Mouse (Mus musculus): ENCODE data around the gene Tcap. TPM values are rescaled to one million over a fixed set of nuclear protein-coding genes. Genes with fewer than 3 reads are reported as not detected.
"Not testable (repeated sequence)": the region's sequence is repeated elsewhere in the genome, so short reads cannot be mapped to it uniquely, and the experiment has no call there.

The Tcap gene
- polyA plus RNA-seq, 1 experiment from 2014 or later = 7.5 TPM

DNA sequence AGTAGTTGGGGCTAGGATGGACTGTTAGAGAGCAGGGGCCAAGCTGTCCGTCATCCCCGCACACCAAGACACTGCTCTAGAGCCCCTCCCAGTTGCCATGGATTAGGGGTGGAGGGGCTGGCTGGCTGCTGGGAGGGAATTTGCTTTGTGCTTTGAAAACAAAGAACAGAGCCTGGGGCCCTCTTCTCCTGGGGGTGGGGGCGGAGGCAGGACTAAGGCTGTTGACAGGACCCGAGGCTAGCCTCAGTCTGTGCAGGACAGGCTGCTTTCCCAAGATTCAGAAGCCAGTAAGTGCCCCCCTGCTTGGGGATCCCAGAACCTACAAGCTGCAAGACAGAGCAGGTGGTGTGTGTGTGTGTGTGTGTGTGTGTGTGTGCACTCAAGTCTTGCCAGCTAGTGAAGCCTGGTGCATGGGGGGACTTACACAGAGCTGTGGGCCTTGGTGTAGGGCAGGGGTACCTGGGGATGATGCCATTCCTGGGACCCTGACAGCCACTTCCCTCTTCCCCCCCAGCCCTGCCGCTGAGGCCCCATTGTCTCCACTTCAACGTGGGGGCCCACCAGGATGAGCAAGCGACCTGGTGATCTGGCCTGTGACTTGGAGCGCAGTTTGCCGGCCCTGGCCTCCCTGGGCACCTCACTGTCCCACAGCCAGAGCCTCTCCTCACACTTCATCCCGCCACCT is 11.9 kb upstream of the Tcap start:
- Histone ChIP-seq H3K27ac (no peak overlapping the region), H3K4me2 (no peak overlapping the region), H3K9ac (no peak overlapping the region), H3K36me3 (peaks cover 28% of the 10 kb centered on the region), H3K9me3 (no peaks in the 10 kb centered on the region), H3K27me3 (no peaks in the 10 kb centered on the region), H3K4me1 (0 out of 2 replicates have a peak, but pooled peaks cover 3% of the 10 kb centered on the region), H3K4me3 (no peak overlapping the region)
- peak; percentile 13; the same call in 1 of the 2 replicates for ATAC-seq (ENCODE audit: borderline replicate concordance, extremely low read depth, low FRiP score, low TSS enrichment)
- 56% methylated on average over 10 of the region's 10 CpGs for WGBS

GRCm38 (mm10) chr11:98372406-98372805 is 11.2 kb upstream of the Tcap start:
- no peaks in the 10 kb centered on the region for H3K9me3 ChIP-seq
- ATAC-seq (ENCODE audit: borderline replicate concordance, extremely low read depth, low FRiP score, low TSS enrichment) = no peak
- H3K4me2 ChIP-seq = no peak overlapping the region
- 2% methylated on average over 2 of the region's 2 CpGs for WGBS
- peaks cover 34% of the 10 kb centered on the region for H3K36me3 ChIP-seq
- 0 out of 2 replicates have a peak, but pooled peaks cover 3% of the 10 kb centered on the region for H3K4me1 ChIP-seq
- H3K27ac ChIP-seq = no peak overlapping the region
- no peaks in the 10 kb centered on the region for H3K27me3 ChIP-seq
- H3K4me3 ChIP-seq = no peak overlapping the region
- no peak overlapping the region for H3K9ac ChIP-seq

DNA sequence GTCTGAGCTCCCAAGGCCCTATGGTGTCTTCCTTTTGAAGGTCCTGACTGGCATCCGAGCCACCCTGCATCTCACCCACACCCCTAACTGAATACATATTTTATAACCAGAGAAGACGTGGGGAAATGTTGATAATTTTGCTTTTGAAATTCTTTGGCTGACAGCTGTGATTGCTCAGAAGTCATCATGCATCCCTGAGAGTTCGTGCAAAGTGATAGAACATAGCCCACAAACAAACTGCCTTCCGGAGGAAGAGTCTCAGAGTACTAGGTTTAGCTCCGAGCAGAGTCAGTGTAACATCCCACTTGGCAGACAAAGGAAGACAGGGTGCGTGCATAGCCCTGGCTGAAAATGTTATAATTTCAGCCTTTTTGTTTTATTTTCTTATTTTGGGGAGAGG is 10.4 kb upstream of the Tcap start:
- 68% methylated on average over 6 of the region's 6 CpGs for WGBS
- Histone ChIP-seq H3K27me3 (no peaks in the 10 kb centered on the region), H3K4me2 (no peak overlapping the region), H3K36me3 (peaks cover 41% of the 10 kb centered on the region), H3K4me1 (0 out of 2 replicates have a peak, but pooled peaks cover 3% of the 10 kb centered on the region), H3K27ac (no peak overlapping the region), H3K9me3 (no peaks in the 10 kb centered on the region), H3K9ac (no peak overlapping the region), H3K4me3 (no peak overlapping the region)
- no peak for ATAC-seq (ENCODE audit: borderline replicate concordance, extremely low read depth, low FRiP score, low TSS enrichment)

DNA sequence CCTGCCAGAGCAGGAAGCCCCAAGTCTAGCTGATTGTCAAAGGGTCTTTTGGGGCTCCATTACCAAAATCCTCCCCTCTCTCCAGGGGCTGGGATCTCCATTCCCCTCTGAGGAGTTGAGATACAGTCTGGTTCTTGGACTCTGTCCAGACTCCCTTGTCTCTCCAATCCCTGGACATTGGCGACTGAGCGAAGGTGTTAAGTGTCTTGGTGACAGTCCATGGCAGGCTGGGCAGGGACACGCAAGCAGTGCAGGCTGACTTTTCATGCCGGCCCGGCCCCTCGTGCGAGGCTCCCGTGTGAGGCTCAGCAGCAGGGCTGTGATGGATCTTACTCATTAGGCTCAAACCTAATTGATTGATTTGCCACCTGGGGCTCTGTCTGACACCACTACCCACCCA is 9.3 kb upstream of the Tcap start:
- peaks cover 51% of the 10 kb centered on the region for H3K36me3 ChIP-seq
- no peaks in the 10 kb centered on the region for H3K9me3 ChIP-seq
- H3K4me2 ChIP-seq = no peak overlapping the region
- no peak overlapping the region for H3K4me3 ChIP-seq
- H3K27me3 ChIP-seq = no peaks in the 10 kb centered on the region
- no peak overlapping the region for H3K27ac ChIP-seq
- 64% methylated on average over 8 of the region's 8 CpGs for WGBS
- 0 out of 2 replicates have a peak, but pooled peaks cover 3% of the 10 kb centered on the region for H3K4me1 ChIP-seq
- H3K9ac ChIP-seq = no peak overlapping the region
- no peak for ATAC-seq (ENCODE audit: borderline replicate concordance, extremely low read depth, low FRiP score, low TSS enrichment)

DNA sequence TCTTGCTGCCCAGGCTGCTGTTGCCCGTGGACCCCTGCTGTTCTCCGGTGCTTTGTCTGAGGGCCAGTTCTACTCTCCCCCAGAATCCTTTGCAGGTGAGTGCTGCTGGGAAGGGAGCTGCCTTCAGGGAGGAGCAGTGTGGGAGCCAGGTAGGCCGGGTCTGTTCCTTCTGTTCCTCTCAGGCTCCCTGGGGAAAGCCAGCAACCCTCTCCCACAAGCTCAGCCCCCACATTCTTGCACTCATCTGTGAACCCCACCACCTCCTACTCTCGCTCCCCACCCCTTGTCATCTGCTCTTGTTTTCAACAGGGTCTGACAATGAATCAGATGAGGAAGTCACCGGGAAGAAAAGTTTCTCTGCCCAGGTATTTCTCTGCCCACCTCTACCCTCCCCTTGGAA is 6.9 kb upstream of the Tcap start:
- ATAC-seq (ENCODE audit: borderline replicate concordance, extremely low read depth, low FRiP score, low TSS enrichment) = no peak
- 76% methylated on average over 5 of the region's 5 CpGs for WGBS
- H3K27ac ChIP-seq = no peak overlapping the region

DNA sequence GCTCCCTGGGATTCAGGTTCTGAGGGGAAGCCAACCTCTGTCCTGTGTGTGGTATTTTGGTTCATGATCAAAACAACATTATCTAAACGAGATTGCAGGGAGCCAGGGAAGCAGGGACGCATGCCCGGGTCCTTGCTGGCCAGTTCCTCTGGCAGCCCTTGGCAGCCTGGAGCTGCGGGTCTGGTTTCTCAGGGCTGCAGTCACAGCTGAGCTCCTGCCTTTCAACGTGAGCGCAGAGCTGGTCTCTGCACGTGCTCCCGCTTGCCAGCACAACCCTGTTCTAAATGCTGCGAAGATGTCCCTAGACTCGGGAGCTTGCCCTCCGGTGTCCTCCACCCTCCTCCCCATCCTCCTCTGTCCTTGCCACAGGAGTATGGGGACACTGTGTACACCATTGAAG is 5.8 kb upstream of the Tcap start:
- Histone ChIP-seq H3K36me3 (peaks cover 59% of the 10 kb centered on the region), H3K4me2 (no peak overlapping the region), H3K27ac (no peak overlapping the region), H3K9ac (no peak overlapping the region), H3K4me1 (peaks cover 8% of the 10 kb centered on the region), H3K27me3 (no peaks in the 10 kb centered on the region), H3K9me3 (no peaks in the 10 kb centered on the region), H3K4me3 (no peak overlapping the region)
- 78% methylated on average over 11 of the region's 11 CpGs for WGBS
- ATAC-seq (ENCODE audit: borderline replicate concordance, extremely low read depth, low FRiP score, low TSS enrichment) = no peak

More for the DNA sequence above, 6.9 kb upstream of the Tcap start:
- peaks cover 10% of the 10 kb centered on the region for H3K4me1 ChIP-seq
- H3K4me2 ChIP-seq = no peak overlapping the region
- peaks cover 61% of the 10 kb centered on the region for H3K36me3 ChIP-seq
- H3K9me3 ChIP-seq = no peaks in the 10 kb centered on the region
- H3K9ac ChIP-seq = no peak overlapping the region
- H3K27me3 ChIP-seq = no peaks in the 10 kb centered on the region
- H3K4me3 ChIP-seq = no peak overlapping the region

DNA sequence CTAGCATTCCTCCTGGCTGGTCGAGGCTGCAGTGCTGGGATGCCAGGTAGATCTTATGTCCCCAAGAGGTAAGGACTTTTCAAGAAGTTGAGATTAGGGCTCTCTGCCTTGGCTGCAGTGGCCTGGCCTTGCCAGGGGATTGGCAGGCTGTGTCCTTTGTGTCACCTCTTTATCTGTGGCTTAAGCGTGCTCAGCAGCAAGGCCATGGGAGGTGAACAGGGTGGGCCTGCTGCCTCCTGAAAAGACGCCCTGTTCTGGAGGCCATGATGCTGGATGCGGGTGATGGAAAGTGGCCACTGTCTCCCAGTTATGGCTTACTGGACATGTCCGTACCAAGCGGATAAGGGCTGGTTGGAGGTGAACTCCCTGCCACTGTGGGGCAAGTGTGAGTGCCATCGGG is 4.2 kb upstream of the Tcap start:
- Histone ChIP-seq H3K36me3 (peaks cover 56% of the 10 kb centered on the region), H3K4me1 (peaks cover 7% of the 10 kb centered on the region), H3K9me3 (no peaks in the 10 kb centered on the region), H3K27ac (no peak overlapping the region), H3K9ac (no peak overlapping the region), H3K4me2 (no peak overlapping the region), H3K27me3 (0 out of 2 replicates have a peak, but pooled peaks cover 2% of the 10 kb centered on the region), H3K4me3 (no peak overlapping the region)
- ATAC-seq (ENCODE audit: borderline replicate concordance, extremely low read depth, low FRiP score, low TSS enrichment) = no peak
- 82% methylated on average over 7 of the region's 7 CpGs for WGBS

- Histone ChIP-seq H3K36me3 (peaks cover 49% of the 10 kb centered on the region), H3K27ac (no peak overlapping the region)
- 64% methylated on average over 6 of the region's 6 CpGs for WGBS
These were observed 3.5 kb upstream of the Tcap start for GRCm38 (mm10) chr11:98380106-98380505.

DNA sequence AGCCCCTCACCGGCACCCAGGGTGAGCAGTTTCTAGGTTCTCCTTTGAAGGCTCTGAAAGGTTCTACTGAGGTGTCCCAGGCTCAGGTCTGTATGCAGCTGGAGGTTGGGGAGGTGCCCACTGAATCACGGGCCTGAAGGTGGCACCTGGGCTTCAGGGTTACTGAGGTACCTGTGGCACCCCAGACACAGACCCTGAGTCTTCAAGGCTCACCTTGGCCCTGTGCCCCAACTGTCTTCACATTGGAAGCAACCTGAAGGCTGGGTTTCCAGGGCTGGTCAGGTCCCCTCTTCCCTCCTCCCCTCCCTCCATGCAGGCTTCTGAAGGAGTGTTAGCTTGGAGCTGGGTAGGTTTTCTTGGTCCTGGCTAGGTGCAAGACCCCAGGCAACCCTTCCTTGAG is 2.0 kb upstream of the Tcap start:
- Histone ChIP-seq H3K27ac (no peak overlapping the region), H3K4me3 (no peak overlapping the region)
- WGBS = 89% methylated on average over 2 of the region's 2 CpGs

More at GRCm38 (mm10) chr11:98380106-98380505, 3.5 kb upstream of the Tcap start:
- Histone ChIP-seq H3K9me3 (no peaks in the 10 kb centered on the region), H3K4me2 (no peak overlapping the region), H3K27me3 (peaks cover 9% of the 10 kb centered on the region), H3K4me1 (peaks cover 7% of the 10 kb centered on the region), H3K4me3 (no peak overlapping the region), H3K9ac (no peak overlapping the region)
- no peak for ATAC-seq (ENCODE audit: borderline replicate concordance, extremely low read depth, low FRiP score, low TSS enrichment)

DNA sequence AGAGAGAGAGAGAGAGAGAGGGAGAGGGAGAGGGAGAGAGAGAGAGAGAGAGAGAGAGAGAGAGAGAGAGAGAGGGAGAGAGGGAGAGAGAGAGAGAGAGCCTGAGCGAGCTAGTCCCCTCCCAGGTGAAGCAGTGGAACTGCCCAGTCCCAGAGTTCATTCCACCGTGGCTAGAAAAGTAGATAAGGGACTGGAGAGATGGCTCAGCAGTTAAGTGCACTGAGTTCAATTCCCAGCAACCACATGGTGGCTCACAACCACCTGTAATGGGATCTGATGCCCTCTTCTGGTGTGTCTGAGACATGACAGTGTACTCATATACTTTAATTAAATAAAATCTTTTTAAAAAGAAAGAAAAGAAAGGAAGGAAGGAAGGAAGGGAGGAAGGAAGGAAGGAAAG is 1.2 kb upstream of the Tcap start:
- not testable (repeated sequence) for H3K4me2 ChIP-seq; ATAC-seq (ENCODE audit: borderline replicate concordance, extremely low read depth, low FRiP score, low TSS enrichment); H3K9me3 ChIP-seq; H3K4me3 ChIP-seq; H3K9ac ChIP-seq; H3K27ac ChIP-seq
- peaks cover 32% of the 10 kb centered on the region for H3K27me3 ChIP-seq
- H3K4me1 ChIP-seq = peaks cover 17% of the 10 kb centered on the region
- H3K36me3 ChIP-seq = peaks cover 27% of the 10 kb centered on the region
- WGBS = 15% methylated on average over 2 of the region's 2 CpGs

More for the DNA sequence above, 2.0 kb upstream of the Tcap start:
- H3K9me3 ChIP-seq = no peaks in the 10 kb centered on the region
- H3K9ac ChIP-seq = no peak overlapping the region
- peaks cover 24% of the 10 kb centered on the region for H3K27me3 ChIP-seq
- no peak for ATAC-seq (ENCODE audit: borderline replicate concordance, extremely low read depth, low FRiP score, low TSS enrichment)
- peaks cover 11% of the 10 kb centered on the region for H3K4me1 ChIP-seq
- H3K4me2 ChIP-seq = no peak overlapping the region
- peaks cover 34% of the 10 kb centered on the region for H3K36me3 ChIP-seq

GRCm38 (mm10) chr11:98384216-98384615 is 605 bp downstream of the Tcap start:
- Histone ChIP-seq H3K9ac (no peak overlapping the region), H3K4me3 (no peak overlapping the region), H3K27me3 (peaks cover 50% of the 10 kb centered on the region)

DNA sequence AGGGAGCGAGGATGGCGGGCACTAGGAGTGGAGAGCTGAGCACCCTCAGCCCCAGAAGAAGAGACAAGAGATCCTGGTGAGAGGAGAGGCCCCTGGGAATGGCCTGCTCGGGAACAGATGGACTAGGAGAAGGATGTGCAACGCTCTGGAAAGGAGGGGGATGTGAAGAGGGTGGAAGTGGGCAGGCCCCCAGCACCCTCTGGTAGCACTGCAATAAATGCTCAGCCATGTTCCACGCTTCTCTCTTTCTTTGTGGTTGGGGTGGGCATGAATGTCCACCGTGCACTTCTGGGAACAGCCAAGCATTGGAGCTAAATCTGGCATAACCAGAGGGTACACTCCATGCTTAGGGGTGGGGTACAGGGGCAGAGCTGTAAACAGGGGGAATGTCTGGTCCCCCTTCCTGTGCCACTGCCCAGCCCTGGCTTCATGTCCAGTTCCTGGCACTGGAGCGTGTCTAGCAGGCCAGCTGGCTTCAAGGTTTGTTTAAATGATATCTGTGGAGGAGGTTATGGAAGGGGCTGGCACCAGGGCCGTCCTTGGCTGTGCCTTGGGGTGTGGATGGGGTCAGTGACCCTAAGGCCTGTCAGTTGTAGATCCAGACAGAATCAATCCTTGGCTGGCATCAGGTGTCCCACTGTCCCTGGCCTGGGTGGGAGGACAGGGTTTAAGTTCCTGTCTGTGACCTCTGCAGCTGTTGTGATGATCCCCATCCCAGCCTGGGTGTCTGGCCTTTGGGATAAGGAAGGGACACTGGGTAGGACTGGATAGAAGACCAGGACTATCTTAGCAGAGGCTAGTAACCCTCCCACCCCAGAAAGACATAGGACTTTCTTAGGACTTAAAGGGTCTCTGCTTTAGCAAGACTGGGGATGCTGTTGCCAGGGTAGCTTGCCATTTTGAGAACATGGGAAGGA is 1.4 kb downstream of the Tcap start:
- no peak for ATAC-seq (ENCODE audit: borderline replicate concordance, extremely low read depth, low FRiP score, low TSS enrichment)
- Histone ChIP-seq H3K9me3 (no peaks in the 10 kb centered on the region), H3K9ac (no peak overlapping the region), H3K4me2 (no peak overlapping the region), H3K36me3 (peaks cover 8% of the 10 kb centered on the region; the same call in 1 of the 2 replicates), H3K27me3 (peaks cover 50% of the 10 kb centered on the region), H3K4me3 (no peak overlapping the region), H3K27ac (no peak overlapping the region), H3K4me1 (peaks cover 28% of the 10 kb centered on the region)
- 66% methylated on average over 8 of the region's 8 CpGs for WGBS

More at GRCm38 (mm10) chr11:98384216-98384615, 605 bp downstream of the Tcap start:
- H3K36me3 ChIP-seq = peaks cover 10% of the 10 kb centered on the region
- no peak overlapping the region for H3K4me2 ChIP-seq
- peaks cover 33% of the 10 kb centered on the region for H3K4me1 ChIP-seq
- no peak for ATAC-seq (ENCODE audit: borderline replicate concordance, extremely low read depth, low FRiP score, low TSS enrichment)
- no peak overlapping the region for H3K27ac ChIP-seq
- H3K9me3 ChIP-seq = no peaks in the 10 kb centered on the region
- 71% methylated on average over 20 of the region's 20 CpGs for WGBS
